Mouse (Mus musculus) adrenal gland, postnatal 0 days (tissue): ENCODE data around the gene Prl3d2. TPM values are rescaled to one million over a fixed set of nuclear protein-coding genes. Genes with fewer than 3 reads are reported as not detected.

Source experiments
- polyA plus RNA-seq: library from polyadenylated mRNA; unstranded; fragments of >200 nt; fragmentation: Nextera tagmentation; extraction: Ambion mirVana; gene quantifications from 2 replicates; pipeline ENCODE4 v1.2.1, GENCODE M21; 2015

Gene Prl3d2
- polyA plus RNA-seq: not detected in 2 replicates

GRCm38 (mm10) chr13:27121398-27121797 lies at the start of gene Prl3d2:
Gene Prl3d2 (plus strand): TSS chr13:27121698.

GRCm38 (mm10) chr13:27093890-27094289 lies 27.6 kb upstream of the Prl3d2 start, which contains the start of gene Prl3d1:
Gene Prl3d1 (plus strand): TSS chr13:27094190.

GRCm38 (mm10) chr13:27156490-27156889 lies 35.0 kb downstream of the Prl3d2 start, which contains the start of gene Prl3d3:
Gene Prl3d3 (plus strand): TSS chr13:27156790.

Other genes with a start within 250 kb of the Prl3d2 start
- not detected in 2 replicates for gene Prl, start 64.1 kb upstream of the Prl3d2 start, polyA plus RNA-seq
- gene Prl3d1, start 27.5 kb upstream of the Prl3d2 start, polyA plus RNA-seq: not detected in 2 replicates
- gene Prl3d3, start 35.1 kb downstream of the Prl3d2 start, polyA plus RNA-seq: not detected in 2 replicates
- not detected in 2 replicates for gene Prl3c1, start 75.0 kb downstream of the Prl3d2 start, polyA plus RNA-seq
- not detected in 2 replicates for gene Prl3b1, start 120.1 kb downstream of the Prl3d2 start, polyA plus RNA-seq
- not detected in 2 replicates for gene Prl3a1, start 137.7 kb downstream of the Prl3d2 start, polyA plus RNA-seq
- not detected in 2 replicates for gene Prl6a1, start 190.9 kb downstream of the Prl3d2 start, polyA plus RNA-seq
- 5.4 and 7.9 TPM in 2 replicates for gene Prl8a2, start 224.0 kb downstream of the Prl3d2 start, polyA plus RNA-seq